Mouse (Mus musculus) retina, postnatal 7 days (tissue): ENCODE data around the gene Hoxa10.
A peak's percentile ranks its signal among the peaks of the same experiment; 100 is the strongest.

Experiments
- DNase-seq: peaks from one replicate; pipeline ENCODE4 v3.0.0-alpha.2; 2012; ENCODE audit warnings: low read depth, low spot score

Hoxa10 gene

GRCm38 (mm10) chr6:52262463-52263320, 22.0 kb upstream of the Hoxa10 start:
- no peak for DNase-seq

- DNase-seq = no peak
Measured at GRCm38 (mm10) chr6:52261751-52262462, 21.3 kb upstream of the Hoxa10 start.

DNA sequence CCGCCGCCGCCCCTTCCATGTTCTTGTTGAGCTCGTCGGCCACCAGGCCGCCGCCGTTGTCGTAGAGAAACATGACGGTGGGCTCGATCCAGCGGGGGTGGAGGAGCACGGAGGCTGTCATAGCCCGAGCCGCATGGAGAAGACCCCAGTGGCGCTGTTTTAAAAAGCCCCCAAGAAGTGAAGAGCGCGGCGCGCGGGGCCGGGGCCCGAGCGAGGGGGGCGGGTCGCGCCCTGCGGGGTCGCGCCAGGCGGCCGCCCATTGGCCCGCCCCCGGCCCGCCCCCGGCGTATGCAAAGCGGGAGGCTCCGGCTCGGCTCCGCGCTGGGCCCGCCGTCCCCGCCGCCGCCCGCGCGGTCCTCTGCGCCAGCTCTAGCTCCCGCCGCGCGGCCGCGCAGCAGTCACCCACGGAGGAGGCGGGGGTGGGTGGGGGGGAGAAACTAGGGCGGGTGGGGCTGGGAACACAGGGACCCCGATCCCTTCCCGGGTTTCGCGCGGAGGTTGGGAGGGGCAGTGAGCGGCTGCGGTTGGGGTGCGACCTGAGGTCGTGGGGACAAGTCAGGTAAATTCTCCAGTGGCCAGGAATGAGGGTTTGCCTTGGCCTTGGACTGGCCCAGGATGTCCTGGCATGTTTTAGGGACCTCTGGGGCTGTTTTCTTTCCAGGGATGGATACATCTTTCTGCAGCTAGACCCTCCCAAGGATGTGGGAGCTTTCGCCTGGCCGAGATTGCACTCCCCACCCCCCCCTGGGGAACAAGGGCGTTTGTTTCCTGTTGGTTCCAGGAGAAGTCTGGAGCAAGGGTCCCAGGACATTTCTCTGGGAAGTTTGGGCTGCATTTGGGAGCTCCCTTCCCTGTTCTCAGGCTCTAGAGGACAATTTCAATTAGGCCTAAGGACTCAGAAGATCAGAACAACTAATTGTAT, 20.3 kb upstream of the Hoxa10 start, which contains the start of gene Hoxa13:
Gene Hoxa13, minus strand, starts transcription at position 227 of the 922 bp plus-strand sequence.
- DNase-seq = no peak

DNA sequence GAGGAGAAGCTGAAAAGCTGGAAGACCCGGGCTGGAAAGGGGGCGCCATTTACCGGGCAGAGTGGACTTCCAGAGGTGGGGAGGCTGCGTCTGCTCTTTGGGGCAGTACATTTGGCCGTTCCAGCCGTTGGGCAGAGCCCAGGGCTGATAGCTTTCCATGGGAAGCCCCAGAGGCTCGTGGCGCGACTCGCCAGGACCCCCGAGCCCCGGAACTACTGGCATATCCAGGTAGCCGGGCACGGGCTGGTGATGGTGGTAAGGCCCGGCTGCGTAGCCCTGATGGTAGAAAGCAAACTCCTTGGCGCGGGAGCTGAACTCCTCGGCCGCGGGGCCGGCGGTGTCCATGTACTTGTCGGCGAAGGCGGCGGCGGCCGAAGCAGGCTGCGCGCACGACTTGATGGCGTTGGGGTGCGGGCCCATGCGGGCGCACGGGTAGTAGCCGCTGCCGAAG, 19.2 kb upstream of the Hoxa10 start:
- no peak for DNase-seq

DNA sequence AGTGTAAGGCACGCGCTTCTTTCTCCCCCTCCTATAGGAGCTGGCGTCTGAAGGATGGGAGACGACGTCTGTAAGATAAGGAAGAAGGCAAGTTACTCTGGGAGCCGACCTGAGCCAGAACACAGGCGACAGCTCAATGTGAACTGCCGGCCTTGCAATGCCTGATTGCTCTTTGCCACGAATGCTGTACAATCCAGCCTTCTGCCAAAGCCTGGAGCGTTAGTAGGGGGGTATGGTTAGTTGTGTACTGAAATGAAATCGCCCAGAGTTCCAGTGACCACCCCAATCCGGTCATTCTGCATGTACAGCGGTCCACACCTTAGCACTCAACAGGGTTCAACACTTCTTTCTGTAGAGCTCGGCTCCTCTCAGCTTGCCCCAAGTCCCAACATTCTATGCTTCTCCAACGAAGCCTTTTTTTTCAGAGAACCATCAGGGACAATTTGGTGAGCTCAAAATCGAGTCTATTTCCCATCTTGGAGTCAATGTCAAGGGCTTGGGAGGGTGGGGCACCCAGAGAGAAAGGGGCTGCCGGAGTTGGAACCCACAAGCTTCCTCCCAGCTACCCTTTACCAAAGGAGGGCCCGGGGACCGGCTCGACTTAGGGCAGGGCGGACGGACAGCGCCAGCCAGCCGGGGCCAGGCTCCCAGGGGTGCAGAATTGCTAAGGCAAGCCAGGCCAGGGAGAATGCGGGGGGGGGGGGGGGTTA, 18.6 kb upstream of the Hoxa10 start:
- no peak for DNase-seq

DNA sequence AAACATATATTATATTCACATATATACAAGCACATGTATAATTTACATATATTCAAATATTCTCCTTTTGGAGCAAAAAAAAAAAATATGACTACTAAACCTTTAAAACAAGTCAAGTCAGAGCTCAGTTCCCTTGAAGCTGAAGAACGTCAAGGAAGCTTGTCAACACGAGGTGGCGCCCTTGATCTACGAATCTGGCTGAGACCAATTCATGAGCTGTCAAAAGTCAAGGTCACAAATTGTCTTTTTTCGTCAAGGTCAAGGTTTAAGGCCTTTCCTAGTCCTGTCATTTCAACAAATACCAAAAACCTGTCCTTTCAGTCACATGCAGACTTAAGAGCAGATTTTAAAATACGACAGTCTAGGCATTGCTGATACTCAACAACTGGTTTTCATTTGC, 16.3 kb upstream of the Hoxa10 start:
- DNase-seq = peak; percentile 67

GRCm38 (mm10) chr6:52253511-52254500, 13.2 kb upstream of the Hoxa10 start:
- no peak for DNase-seq

- no peak for DNase-seq
Measured at GRCm38 (mm10) chr6:52252775-52253376, 12.2 kb upstream of the Hoxa10 start.

DNA sequence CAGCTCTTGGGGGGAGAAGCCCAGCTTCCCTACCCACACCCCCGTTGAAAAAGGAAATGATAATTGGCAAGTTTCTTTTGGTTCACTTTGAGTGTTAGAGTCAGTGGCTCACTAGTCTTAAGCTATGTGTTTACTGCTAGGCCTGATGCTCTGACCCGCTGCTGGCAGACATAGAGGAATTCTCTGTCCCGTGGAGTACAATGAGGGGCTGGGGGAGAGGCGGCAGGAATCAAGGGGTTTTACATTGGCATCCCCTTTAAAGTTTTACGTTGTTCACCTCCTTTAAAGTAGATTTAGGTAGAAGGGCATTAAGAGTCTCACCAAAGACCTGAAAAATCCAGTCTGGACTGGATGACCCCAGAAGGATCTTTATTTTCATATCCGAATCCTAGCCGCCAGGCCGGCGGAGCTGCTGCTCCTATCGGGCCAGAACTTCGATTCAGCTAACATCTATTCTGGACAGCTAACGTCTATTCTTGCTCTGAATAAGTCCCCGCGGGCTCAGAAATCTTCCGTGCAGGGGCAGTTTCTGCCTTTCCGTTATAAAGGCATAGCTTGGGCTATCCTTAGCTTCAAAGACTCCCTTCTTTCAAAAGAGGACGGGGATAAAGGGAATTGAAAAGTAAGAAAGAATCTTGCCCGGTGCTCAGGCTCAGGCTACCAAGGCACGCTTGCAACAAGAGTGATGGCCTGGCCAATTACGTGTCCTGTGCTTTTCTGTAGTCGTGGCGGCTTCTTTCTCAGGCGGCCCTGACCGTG, 11.5 kb upstream of the Hoxa10 start:
- DNase-seq = no peak

- no peak for DNase-seq
Measured at GRCm38 (mm10) chr6:52251177-52251879, 10.7 kb upstream of the Hoxa10 start.

GRCm38 (mm10) chr6:52249826-52250225, 9.2 kb upstream of the Hoxa10 start:
- no peak for DNase-seq

- no peak for DNase-seq
Measured at GRCm38 (mm10) chr6:52249415-52249738, 8.7 kb upstream of the Hoxa10 start.

- DNase-seq = no peak
Measured at GRCm38 (mm10) chr6:52248638-52249414, 8.2 kb upstream of the Hoxa10 start.

DNA sequence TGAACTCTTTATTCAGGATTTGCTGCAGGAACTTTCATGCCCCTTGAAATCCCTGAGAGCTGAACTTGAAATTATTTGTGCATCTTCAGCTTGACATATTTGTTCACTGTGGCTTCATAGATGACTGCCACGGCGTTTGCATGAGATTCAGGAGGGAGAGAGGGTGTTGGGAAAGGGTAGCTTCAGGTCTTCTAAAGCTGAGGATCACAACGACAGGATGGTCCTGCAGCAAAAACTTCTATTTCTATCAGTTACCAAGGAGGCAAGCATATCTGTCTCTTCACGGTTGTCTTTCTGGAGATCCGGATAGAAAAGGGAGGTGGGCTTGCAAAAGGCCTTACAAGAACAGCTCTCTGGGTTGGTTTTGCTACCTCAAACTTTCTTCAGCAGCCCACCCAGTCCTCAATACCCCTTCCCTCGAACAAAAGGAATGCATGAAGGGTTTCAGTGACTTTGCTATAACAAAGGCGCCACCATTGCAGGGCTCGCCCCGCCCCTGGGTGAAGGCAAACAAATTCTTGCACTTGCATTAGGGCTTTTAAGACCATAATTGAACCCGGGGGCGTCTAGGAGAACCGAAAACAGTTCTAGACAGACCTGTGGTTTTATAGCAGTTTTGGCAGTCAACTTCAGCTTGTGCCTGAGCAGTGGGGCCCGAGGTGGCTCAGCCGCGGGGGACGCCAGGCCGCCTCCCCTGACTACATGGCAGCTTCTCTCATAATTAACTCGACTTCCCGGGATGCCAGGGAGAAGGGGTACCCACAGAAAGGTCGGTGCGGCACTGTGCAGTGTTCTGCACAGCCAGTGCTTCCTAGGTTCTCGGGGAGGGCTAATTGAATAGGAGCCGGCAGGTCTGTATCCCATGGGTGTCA, 7.3 kb upstream of the Hoxa10 start:
- DNase-seq = no peak

GRCm38 (mm10) chr6:52246916-52247315, 6.3 kb upstream of the Hoxa10 start:
- DNase-seq = no peak

DNA sequence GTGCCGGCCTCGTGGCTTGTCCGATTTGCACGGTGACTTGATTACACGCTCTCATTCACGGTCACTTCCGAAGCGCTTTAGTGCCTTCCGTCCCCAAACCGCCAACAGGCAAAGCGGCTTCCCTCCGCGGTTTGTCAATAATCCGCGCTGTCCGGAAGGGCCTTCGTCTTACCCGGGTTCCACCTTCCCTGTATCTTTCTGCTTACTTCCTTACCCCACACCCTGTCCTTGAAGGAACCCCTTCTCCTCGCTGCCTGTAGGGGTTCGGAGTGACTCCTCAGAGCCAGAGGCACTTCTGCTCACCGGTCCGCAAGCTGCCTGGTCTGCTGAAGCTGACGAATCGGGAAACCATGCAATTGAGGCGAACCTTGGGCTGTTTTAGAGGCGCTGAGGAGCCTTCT, 5.7 kb upstream of the Hoxa10 start:
- DNase-seq = no peak
